Mouse (Mus musculus) hindbrain, embryonic 14.5 days (tissue): ENCODE measurements around the gene Orc5. TPM values are rescaled to one million over a fixed set of nuclear protein-coding genes. Genes with fewer than 3 reads are reported as not detected.
A peak's percentile ranks its signal among the peaks of the same experiment; 100 is the strongest.
"Not testable (repeated sequence)": the region's sequence is repeated elsewhere in the genome, so short reads cannot be mapped to it uniquely, and the experiment has no call there.

Experiments used
- ATAC-seq: fragments of 200-750 bp; cut with Nextera tagmentation; 2 replicates; pipeline ENCODE4 v1.8.0; 2017; ENCODE audit warnings: moderate number of reproducible peaks, mild to moderate bottlenecking, moderate TSS enrichment, moderate library complexity; ENCODE audit not compliant: low FRiP score
- DNase-seq: peaks from one replicate; pipeline ENCODE4 v3.0.0-alpha.2; 2015; ENCODE audit warnings: low spot score
- H3K27ac ChIP-seq: fragments of 300-500 bp; sonication (generic); 2 replicates; pipeline ENCODE4 v1.5.1; 2014; ENCODE audit warnings: mild to moderate bottlenecking, moderate library complexity
- H3K27me3 ChIP-seq: fragments of 300-500 bp; sonication (generic); 2 replicates; pipeline ENCODE4 v1.6.1; 2014; ENCODE audit warnings: mild to moderate bottlenecking, low read length, mixed read lengths; ENCODE audit not compliant: control insufficient read depth, insufficient read depth
- H3K36me3 ChIP-seq: fragments of 300-500 bp; sonication (generic); replicated peaks from 2 replicates; pipeline ENCODE4 v1.6.1; 2014; ENCODE audit not compliant: control insufficient read depth, insufficient read depth
- H3K4me1 ChIP-seq: fragments of 300-500 bp; sonication (generic); replicated peaks from 2 replicates; pipeline ENCODE4 v1.6.1; 2014; ENCODE audit warnings: antibody characterized with exemption, low read length, mixed read lengths; ENCODE audit not compliant: control insufficient read depth, insufficient read depth
- H3K4me2 ChIP-seq: fragments of 300-500 bp; sonication (generic); replicated peaks from 2 replicates; pipeline ENCODE4 v1.6.1; 2014; ENCODE audit warnings: mild to moderate bottlenecking, moderate library complexity
- H3K4me3 ChIP-seq: fragments of 300-500 bp; sonication (generic); replicated peaks from 2 replicates; pipeline ENCODE4 v1.5.1; 2014; ENCODE audit warnings: mild to moderate bottlenecking, low read length
- H3K9ac ChIP-seq: fragments of 300-500 bp; sonication (generic); 2 replicates; pipeline ENCODE4 v1.6.1; 2014
- H3K9me3 ChIP-seq: fragments of 300-500 bp; sonication (generic); 2 replicates; pipeline ENCODE4 v1.6.1; 2016; ENCODE audit warnings: low read length; ENCODE audit not compliant: control insufficient read depth
- WGBS: fragments of 180-500 bp; shearing (Covaris S2); extraction: QIAGEN DNeasy Blood & Tissue Kit; methylation state at CpG from one replicate; pipeline ENCODE4 v1.1.7; 2014; 5-methylcytosine and 5-hydroxymethylcytosine counted together
- polyA plus RNA-seq: library from polyadenylated mRNA; unstranded; fragments of >200 nt; fragmentation: Nextera tagmentation; extraction: Ambion mirVana; gene quantifications from 2 replicates; pipeline ENCODE4 v1.2.1, GENCODE M21; 2014

The Orc5 gene
- polyA plus RNA-seq, 1 experiment from 2014 or later = 35.9 TPM

DNA sequence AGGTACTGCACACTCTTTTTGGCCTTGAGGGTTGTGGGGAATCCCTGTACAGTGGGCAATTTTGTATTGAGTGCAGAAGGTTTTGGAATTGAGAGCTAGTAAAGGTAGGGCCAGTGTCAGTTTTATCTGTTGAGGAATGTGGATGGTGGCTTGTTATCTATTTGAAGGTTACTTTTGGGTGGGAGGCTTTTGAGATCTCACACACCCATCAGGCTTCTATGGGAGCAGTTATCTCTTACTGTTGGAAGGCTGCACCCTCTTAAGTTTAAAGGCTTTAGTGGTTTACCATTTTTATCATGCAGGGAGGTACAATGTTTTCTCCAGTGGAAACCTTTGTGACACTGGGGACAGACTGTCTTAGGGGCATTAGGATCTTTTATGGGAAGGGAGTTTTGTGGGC is 4.9 kb downstream of the Orc5 start:
- Histone ChIP-seq H3K4me2 (no peak overlapping the region), H3K27ac (no peak overlapping the region), H3K27me3 (no peaks in the 10 kb centered on the region), H3K9ac (no peak overlapping the region), H3K4me1 (peaks cover 9% of the 10 kb centered on the region; the same call in 1 of the 2 replicates), H3K4me3 (no peak overlapping the region), H3K9me3 (no peaks in the 10 kb centered on the region), H3K36me3 (peaks cover 45% of the 10 kb centered on the region)
- ATAC-seq (no peak), DNase-seq (no peak)

GRCm38 (mm10) chr5:22542676-22543075 is 7.6 kb downstream of the Orc5 start:
- ATAC-seq = no peak
- Histone ChIP-seq H3K9me3 (no peaks in the 10 kb centered on the region), H3K36me3 (peaks cover 55% of the 10 kb centered on the region)

DNA sequence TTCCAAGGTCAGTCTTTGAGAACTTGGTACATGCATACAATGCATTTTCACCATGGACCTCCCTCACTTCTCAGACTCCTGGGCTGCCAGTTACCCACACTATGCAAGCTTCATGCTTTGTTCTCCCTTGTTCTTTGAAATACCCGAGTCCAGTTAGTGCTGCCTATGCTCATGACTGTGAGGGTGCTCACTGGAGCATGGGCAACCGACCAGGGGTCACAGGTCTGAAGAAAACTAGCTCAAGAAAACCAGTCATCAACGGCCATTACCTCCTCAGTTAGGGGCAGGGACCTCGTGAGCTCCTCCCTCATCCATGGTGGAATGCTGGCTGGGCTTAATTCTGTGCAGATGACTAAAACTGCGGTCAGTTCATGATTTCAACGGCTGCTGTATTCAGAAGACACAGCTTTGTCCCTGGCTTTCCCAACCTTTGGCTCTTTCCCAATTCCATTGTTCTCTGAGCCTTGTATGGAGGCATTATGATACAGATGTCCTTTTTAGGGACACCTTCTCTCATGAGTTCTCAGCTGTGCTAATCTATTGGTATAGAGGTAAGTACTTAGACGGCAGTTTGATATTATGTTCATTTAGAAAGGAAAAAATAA is 11.1 kb downstream of the Orc5 start:
- Histone ChIP-seq H3K27me3 (no peaks in the 10 kb centered on the region), H3K4me1 (no peaks in the 10 kb centered on the region), H3K9ac (no peak overlapping the region), H3K36me3 (peaks cover 50% of the 10 kb centered on the region), H3K9me3 (no peaks in the 10 kb centered on the region), H3K27ac (no peak overlapping the region), H3K4me2 (no peak overlapping the region), H3K4me3 (no peak overlapping the region)
- ATAC-seq = no peak
- 83% methylated on average over 7 of the region's 7 CpGs for WGBS
- no peak for DNase-seq

More at GRCm38 (mm10) chr5:22542676-22543075, 7.6 kb downstream of the Orc5 start:
- no peak overlapping the region for H3K4me3 ChIP-seq
- no peaks in the 10 kb centered on the region for H3K4me1 ChIP-seq
- DNase-seq = no peak
- 92% methylated on average over 2 of the region's 2 CpGs for whole genome bisulfite sequencing
- no peak overlapping the region for H3K9ac ChIP-seq
- no peak overlapping the region for H3K27ac ChIP-seq
- H3K4me2 ChIP-seq = no peak overlapping the region
- H3K27me3 ChIP-seq = no peaks in the 10 kb centered on the region

DNA sequence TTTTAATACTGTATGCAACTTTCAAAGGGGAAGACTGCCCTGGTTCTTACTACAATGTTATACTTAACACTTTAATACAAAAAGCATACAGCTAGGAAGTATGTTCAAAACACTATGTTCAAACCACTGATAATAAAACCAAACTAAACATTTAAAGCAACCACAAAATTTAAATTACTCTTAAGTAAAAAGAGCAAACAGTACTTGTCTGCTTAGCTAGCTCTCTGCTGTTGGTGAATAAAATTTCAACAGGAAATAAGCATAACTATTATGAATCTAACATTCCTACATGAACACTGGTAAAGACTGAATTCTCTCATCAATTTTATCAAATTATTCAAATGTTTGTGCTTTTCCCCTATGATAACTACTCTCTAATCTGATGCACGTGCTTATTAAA is 13.5 kb downstream of the Orc5 start:
- ATAC-seq (no peak), DNase-seq (no peak)
- Histone ChIP-seq H3K4me1 (no peaks in the 10 kb centered on the region), H3K4me2 (no peak overlapping the region), H3K9ac (no peak overlapping the region), H3K9me3 (no peaks in the 10 kb centered on the region), H3K27ac (no peak overlapping the region), H3K36me3 (peaks cover 38% of the 10 kb centered on the region), H3K27me3 (no peaks in the 10 kb centered on the region), H3K4me3 (no peak overlapping the region)
- 96% methylated on average over 1 of the region's 1 CpGs for WGBS

DNA sequence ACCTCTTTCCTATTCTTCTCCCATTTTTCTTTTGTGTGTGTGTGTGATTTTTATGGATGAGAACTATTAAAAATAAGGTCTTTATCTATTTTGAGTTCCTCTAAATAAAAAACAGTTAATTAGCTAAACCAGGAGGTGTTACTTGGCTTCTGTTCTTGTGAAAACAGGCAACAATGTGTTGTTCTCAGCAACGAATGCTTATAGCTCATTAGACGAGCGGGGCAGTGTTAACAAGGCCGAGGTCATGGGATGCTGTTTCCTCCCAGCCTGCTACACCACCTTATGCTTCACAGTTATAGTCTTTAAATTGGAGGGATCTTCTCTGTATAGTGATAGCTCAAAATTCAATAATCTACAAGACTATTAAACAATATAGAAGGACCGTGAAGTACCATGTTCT is 17.7 kb downstream of the Orc5 start:
- Histone ChIP-seq H3K9ac (no peak overlapping the region), H3K4me2 (no peak overlapping the region), H3K36me3 (peaks cover 45% of the 10 kb centered on the region), H3K27me3 (no peaks in the 10 kb centered on the region), H3K27ac (no peak overlapping the region), H3K4me3 (no peak overlapping the region), H3K4me1 (no peaks in the 10 kb centered on the region), H3K9me3 (no peaks in the 10 kb centered on the region)
- DNase-seq (no peak), ATAC-seq (no peak)
- WGBS = 88% methylated on average over 5 of the region's 5 CpGs

GRCm38 (mm10) chr5:22522612-22523011 is 27.6 kb downstream of the Orc5 start:
- Histone ChIP-seq H3K9me3 (no peaks in the 10 kb centered on the region), H3K9ac (no peak overlapping the region), H3K4me2 (no peak overlapping the region), H3K4me3 (no peak overlapping the region), H3K27me3 (no peaks in the 10 kb centered on the region), H3K36me3 (peaks cover 56% of the 10 kb centered on the region), H3K4me1 (no peaks in the 10 kb centered on the region), H3K27ac (no peak overlapping the region)
- DNase-seq (no peak), ATAC-seq (no peak)
- 89% methylated on average over 4 of the region's 4 CpGs for WGBS

GRCm38 (mm10) chr5:22519708-22520107 is 30.5 kb downstream of the Orc5 start:
- peaks cover 45% of the 10 kb centered on the region for H3K36me3 ChIP-seq
- ATAC-seq (no peak), DNase-seq (no peak)
- no peak overlapping the region for H3K4me3 ChIP-seq
- no peaks in the 10 kb centered on the region for H3K27me3 ChIP-seq
- no peaks in the 10 kb centered on the region for H3K9me3 ChIP-seq
- no peak overlapping the region for H3K9ac ChIP-seq
- no peak overlapping the region for H3K27ac ChIP-seq
- H3K4me1 ChIP-seq = no peaks in the 10 kb centered on the region
- no peak overlapping the region for H3K4me2 ChIP-seq
- WGBS = 94% methylated on average over 2 of the region's 2 CpGs

DNA sequence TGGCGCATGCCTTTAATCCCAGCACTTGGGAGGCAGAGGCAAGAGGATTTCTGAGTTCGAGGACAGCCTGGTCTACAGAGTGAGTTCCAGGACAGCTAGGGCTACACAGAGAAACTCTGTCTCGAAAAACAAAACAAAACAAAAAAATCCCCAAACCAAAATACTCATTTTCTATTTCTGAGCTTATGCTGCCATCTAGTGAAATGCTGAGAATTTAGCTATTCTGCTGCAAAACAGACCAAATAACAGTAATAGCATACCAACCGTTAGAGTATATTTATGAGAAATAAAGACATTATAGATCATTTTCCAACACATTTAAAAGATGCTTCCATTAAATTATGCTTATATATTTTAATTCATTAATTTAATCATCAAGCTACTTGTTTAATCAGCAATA is 34.5 kb downstream of the Orc5 start:
- not testable (repeated sequence) for ATAC-seq, H3K9me3 ChIP-seq
- WGBS = 77% methylated on average over 4 of the region's 4 CpGs

DNA sequence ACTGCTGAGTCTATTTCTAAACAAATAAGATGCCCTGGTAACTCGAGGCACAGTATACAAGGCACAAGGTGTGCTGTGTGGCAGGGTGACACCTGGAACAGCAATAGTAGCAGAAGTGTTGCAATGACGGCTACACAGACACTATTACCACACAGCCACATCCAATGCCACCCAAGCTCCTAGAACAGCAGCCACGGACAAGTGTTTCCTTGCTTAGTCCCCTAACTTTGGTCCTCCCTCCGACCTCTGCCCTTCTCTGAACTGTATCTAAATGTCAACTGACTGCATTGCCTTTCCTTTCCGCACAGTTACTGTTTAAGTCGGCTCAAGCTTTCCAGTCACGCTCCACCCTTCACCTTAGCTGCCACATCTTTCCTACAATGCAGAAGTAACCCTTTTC is 36.0 kb downstream of the Orc5 start:
- H3K36me3 ChIP-seq = peaks cover 11% of the 10 kb centered on the region; the same call in 1 of the 2 replicates
- not testable (repeated sequence) for H3K27me3 ChIP-seq, DNase-seq, H3K27ac ChIP-seq, ATAC-seq, H3K9ac ChIP-seq, H3K4me2 ChIP-seq, H3K4me1 ChIP-seq, H3K9me3 ChIP-seq, H3K4me3 ChIP-seq
- WGBS = no CpG with 5 or more reads among the region's 7 CpGs

More for the DNA sequence above, 34.5 kb downstream of the Orc5 start:
- H3K4me2 ChIP-seq, H3K4me3 ChIP-seq, H3K4me1 ChIP-seq, H3K9ac ChIP-seq, H3K27ac ChIP-seq, H3K27me3 ChIP-seq: not testable (repeated sequence)
- peaks cover 25% of the 10 kb centered on the region; the same call in 1 of the 2 replicates for H3K36me3 ChIP-seq
- DNase-seq = peak; percentile 80

DNA sequence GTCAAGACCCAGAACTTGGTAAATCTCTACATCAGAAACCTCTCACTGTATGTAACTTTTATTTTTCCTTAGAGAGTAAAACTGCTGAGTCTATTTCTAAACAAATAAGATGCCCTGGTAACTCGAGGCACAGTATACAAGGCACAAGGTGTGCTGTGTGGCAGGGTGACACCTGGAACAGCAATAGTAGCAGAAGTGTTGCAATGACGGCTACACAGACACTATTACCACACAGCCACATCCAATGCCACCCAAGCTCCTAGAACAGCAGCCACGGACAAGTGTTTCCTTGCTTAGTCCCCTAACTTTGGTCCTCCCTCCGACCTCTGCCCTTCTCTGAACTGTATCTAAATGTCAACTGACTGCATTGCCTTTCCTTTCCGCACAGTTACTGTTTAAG is 37.6 kb downstream of the Orc5 start:
- not testable (repeated sequence) for H3K9ac ChIP-seq, DNase-seq, H3K4me2 ChIP-seq, ATAC-seq, H3K9me3 ChIP-seq, H3K4me3 ChIP-seq, H3K27ac ChIP-seq, H3K27me3 ChIP-seq, H3K36me3 ChIP-seq, H3K4me1 ChIP-seq
- no CpG with 5 or more reads among the region's 5 CpGs for WGBS
